Mouse (Mus musculus) megakaryocyte, adult 5-6 weeks (primary cell): ENCODE data around the gene Eif3i. TPM values are rescaled to one million over a fixed set of nuclear protein-coding genes. Genes with fewer than 3 reads are reported as not detected.
"Not testable (repeated sequence)": the region's sequence is repeated elsewhere in the genome, so short reads cannot be mapped to it uniquely, and the experiment has no call there.

Experiments used
- ATAC-seq: 2 replicates; pipeline ENCODE4 v1.8.0; 2016; ENCODE audit warnings: mild to moderate bottlenecking, inconsistent platforms; ENCODE audit not compliant: poor library complexity, severe bottlenecking
- total RNA-seq, 2 experiments: library from RNA; stranded (forward) in 1 of 2; stranded (reverse) in 1 of 2; fragments of 153-499, 151-499 nt in 1 of 2; fragments of 221-1000, 200-1000 nt in 1 of 2; gene quantifications; 2 replicates each; pipeline versions ENCODE4 v1.2.3 to v1.2.4; 2015 to 2017

Gene Eif3i
- total RNA-seq, 2 experiments from 2014 or later, result 156 to 186 TPM

- peak; percentile 73 for ATAC-seq
These were observed 23.5 kb downstream of the Eif3i start for GRCm38 (mm10) chr4:129576863-129577491.

GRCm38 (mm10) chr4:129575171-129575844, 25.1 kb downstream of the Eif3i start:
- ATAC-seq, result peak; percentile 72

GRCm38 (mm10) chr4:129573430-129573829, 27.0 kb downstream of the Eif3i start, which contains the start of gene Lck:
Gene Lck (minus strand): TSS chr4:129573641.
- 0 out of 2 replicates have a peak, but pooled peaks have one; percentile 22 for ATAC-seq

GRCm38 (mm10) chr4:129573093-129573370, 27.4 kb downstream of the Eif3i start:
- ATAC-seq, result no peak

- ATAC-seq, result no peak
These were observed 28.0 kb downstream of the Eif3i start for GRCm38 (mm10) chr4:129572236-129573092.

- peak; percentile 25; the same call in 1 of the 2 replicates for ATAC-seq
These were observed 28.8 kb downstream of the Eif3i start for GRCm38 (mm10) chr4:129571551-129572084.

GRCm38 (mm10) chr4:129570028-129570427, 30.4 kb downstream of the Eif3i start:
- ATAC-seq, result no peak

GRCm38 (mm10) chr4:129568366-129568765, 32.1 kb downstream of the Eif3i start:
- ATAC-seq, result no peak

- ATAC-seq, result no peak
These were observed 35.3 kb downstream of the Eif3i start for GRCm38 (mm10) chr4:129565139-129565538.

GRCm38 (mm10) chr4:129563718-129564117, 36.7 kb downstream of the Eif3i start:
- no peak for ATAC-seq

GRCm38 (mm10) chr4:129561184-129561583, 39.3 kb downstream of the Eif3i start:
- ATAC-seq, result no peak

- ATAC-seq, result no peak
These were observed 42.0 kb downstream of the Eif3i start for GRCm38 (mm10) chr4:129558321-129558955.

- ATAC-seq, result no peak
These were observed 43.1 kb downstream of the Eif3i start for GRCm38 (mm10) chr4:129557256-129557808.

GRCm38 (mm10) chr4:129556532-129557223, 43.8 kb downstream of the Eif3i start:
- ATAC-seq, result peak; percentile 94

GRCm38 (mm10) chr4:129555862-129556531, 44.5 kb downstream of the Eif3i start:
- peak; percentile 17; the same call in 1 of the 2 replicates for ATAC-seq

- peak; percentile 57 for ATAC-seq
These were observed 45.0 kb downstream of the Eif3i start for GRCm38 (mm10) chr4:129555421-129555861.

GRCm38 (mm10) chr4:129554512-129554911, 45.9 kb downstream of the Eif3i start:
- ATAC-seq, result not testable (repeated sequence)

GRCm38 (mm10) chr4:129550295-129550694, 50.2 kb downstream of the Eif3i start:
- no peak for ATAC-seq

- peak; percentile 38; the same call in 1 of the 2 replicates for ATAC-seq
These were observed 51.1 kb downstream of the Eif3i start for GRCm38 (mm10) chr4:129549306-129549705.
